Mouse (Mus musculus): ENCODE measurements around the gene Lpcat2.

DNA sequence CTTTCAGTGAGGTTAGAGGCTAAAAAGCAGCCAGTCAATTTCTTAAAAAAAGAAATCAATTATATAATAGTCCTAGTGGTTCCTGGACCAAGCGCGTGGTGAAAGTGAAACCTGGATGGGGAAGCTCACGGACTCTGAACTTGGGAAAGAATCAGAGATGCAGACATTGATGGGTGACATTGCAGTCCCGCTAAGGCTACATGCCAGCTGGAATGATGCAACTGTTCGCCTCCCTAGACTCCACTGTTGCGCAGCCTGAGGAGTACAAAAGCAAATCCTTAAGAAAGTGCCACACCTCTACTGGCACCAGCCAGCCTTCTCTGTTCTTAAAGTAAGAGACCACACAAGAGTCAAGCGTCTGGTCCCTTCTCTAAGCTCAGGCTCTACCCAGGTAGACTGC, 15.3 kb upstream of the Lpcat2 start:
- TF ChIP-seq POLR2A (IDR thresholded peaks at IDR 0.05; ENCODE audit: borderline replicate concordance, insufficient read depth, low read length) (no peak), CTCF (IDR thresholded peaks at IDR 0.05; ENCODE audit: borderline replicate concordance, insufficient read depth, low read depth, low read length) (no peak)

Data from cerebellum, adult 2 months (tissue).